Mouse (Mus musculus): ENCODE measurements around the gene Nkain4.

DNA sequence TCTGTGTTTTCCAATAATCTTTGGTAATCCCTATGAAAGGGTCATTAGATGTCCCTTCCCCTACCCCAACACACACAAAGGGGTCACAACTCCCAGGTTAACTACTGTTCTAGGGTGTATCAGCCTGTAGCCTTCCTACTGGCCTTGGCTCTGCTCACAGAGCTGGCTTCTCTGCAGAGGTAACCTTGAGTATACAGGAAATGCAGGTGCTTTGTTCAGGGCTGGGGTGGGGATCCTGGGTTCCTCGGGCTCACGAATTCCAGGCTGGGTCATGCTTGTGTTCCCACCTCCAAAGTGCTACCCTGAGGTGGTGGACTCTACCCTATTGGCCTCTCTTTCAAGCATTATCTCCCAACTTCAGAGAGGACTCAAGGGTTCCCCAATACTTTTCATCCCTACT is 31.1 kb upstream of the Nkain4 start:
- no peak for TF ChIP-seq CTCF (IDR thresholded peaks at IDR 0.05; ENCODE audit: low read depth, low read length)
- TF ChIP-seq POLR2A (IDR thresholded peaks at IDR 0.05; ENCODE audit: borderline replicate concordance, low read depth, low read length), result no peak

All from bone marrow macrophage, adult 2 months (primary cell).